Mouse (Mus musculus): Measurements from ENCODE around the gene 1700016D06Rik. TPM values are rescaled to one million over a fixed set of nuclear protein-coding genes. Genes with fewer than 3 reads are reported as not detected.
A peak's percentile ranks its signal among the peaks of the same experiment; 100 is the strongest.

The 1700016D06Rik gene
- total RNA-seq (2021): not detected
- long read RNA-seq, experiment 1: 0 reads
- long read RNA-seq, experiment 2, partial matches to known transcripts: 1 of 2 reads
- long read RNA-seq, experiment 2, other reads (novel, unspliced or antisense): 1 of 2 reads

DNA sequence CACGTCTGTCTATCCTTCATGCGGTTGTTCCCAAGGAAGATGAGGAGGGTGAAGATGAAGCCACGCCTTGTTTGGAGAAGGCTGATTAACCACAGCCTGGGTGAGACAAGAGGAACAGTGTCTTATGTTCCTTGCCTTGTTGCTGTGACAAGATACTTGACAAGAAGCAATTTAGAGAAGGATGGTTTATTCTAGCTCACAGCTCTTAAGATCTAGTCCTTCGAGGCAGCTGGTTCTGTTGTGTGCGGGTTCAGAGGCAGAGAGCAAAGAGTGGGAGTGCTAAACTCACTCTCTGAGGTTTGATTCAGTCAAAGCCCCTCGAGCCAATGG lies at the start of gene 1700016D06Rik:
Gene 1700016D06Rik (minus strand): TSS at position 31 of the 330 bp plus-strand sequence.
- DNase-seq: no peak

DNA sequence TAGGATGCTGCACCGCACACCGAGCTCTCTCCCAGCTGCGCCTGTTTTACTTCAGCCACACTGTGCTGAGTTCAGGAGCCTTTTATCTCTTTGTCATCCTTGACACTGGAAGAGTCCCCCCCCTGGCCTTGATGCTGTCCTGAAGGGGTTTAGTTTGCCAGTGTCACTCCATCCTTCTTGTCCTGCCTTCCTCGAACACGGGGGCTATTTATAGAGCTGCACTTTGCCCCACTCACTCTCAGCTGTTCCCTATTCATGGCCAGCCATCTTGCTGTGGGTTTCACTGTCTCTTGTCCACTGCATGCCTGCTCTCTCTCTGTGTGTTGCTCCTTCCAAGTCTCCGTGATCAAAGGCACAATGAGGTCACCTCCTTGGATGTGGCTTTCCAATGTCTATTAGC lies 48.6 kb upstream of the 1700016D06Rik start:
- DNase-seq: no peak

DNA sequence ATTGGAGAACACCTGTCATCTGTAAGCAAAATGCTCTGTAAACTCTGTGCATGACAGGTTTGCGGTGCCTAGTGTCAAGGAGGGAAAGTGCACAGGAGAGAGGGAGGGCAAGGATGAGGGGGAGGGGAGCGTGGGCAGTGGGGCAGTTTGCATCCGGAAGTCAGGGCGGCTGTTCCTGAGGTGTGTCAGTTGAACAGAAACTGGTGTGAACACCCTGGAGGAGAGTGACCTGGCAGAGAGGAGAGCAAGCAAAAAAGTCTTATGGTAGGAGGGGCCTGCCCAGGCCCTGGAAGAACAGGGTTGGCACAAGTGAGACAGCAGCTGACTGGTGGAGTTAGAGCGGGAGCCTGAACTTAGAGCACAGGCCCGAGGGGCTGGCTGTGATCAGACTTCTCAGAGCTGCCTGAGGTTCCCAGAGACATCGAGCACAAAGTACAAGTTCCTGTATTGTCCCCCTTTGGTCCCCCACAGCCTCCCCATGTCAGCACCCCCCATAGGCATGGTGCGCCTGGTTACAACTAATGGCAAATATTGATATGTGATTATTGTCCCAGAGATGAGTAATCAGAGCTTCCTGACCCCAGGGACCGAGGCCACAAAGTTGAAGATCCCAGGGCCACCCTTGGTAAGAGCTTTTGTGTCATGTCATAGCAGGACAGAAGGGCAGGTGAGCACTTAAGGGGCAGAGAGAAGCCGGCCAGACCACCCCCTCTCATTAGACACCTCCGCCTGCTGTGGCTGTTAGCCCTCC lies 46.2 kb upstream of the 1700016D06Rik start:
- DNase-seq: no peak

DNA sequence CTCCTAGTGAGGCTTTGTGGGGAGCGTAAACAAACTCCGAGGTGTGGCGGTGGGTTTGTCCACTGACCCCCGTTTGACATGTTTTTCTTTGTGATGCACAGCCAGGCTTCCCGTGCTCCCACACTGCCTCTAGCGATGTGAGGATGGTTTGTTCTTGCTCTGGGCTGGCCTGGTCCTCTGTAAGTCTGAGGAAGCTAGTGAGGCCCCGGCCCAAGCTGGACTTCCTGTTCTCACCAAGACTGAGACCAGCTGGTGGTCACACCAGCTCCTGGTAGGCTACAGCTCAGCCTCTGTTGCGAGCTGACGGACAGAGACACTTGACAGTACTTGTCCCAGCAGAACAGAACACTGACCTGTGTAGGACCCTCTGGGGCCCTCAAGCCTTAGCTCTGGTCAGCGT lies 42.7 kb upstream of the 1700016D06Rik start:
- DNase-seq: no peak

DNA sequence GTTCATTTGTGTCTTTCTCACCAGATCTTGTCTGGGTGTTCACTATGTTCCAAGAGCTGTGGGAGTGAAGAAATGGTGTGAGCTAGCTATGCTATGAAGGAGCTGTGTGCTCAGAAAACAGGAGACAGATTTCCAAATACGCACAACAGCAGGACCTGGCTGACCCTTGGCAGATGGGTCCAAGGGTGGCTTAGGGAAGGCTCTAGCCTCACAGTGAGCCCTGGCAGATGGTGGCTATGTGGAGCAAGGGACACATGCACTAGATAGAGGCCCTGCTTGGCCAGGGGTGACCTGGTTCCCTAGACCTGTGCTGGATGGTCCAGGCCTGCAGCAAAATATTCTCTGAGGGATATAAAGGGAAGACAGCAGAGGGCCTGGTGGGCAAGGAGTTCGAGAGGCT lies 40.0 kb upstream of the 1700016D06Rik start:
- no peak for DNase-seq

DNA sequence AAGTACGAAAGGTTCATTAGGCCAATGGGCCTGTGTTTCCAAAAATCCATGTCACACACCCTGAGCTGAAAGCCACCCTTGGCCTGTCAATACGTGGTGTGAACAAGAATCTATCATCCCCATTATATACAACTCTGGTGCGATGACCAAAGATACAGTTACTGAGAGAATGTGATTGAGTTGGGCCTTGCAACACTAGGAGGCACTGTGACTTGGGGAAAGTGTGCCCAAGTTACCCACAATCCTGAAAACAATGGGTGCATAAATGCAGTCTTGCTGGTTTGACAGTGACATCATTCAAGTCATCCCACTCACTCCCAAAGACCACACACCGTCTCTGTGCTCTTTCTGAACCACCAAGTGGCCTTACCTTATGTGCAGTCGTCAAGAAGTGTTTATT lies 38.2 kb upstream of the 1700016D06Rik start:
- DNase-seq: no peak

DNA sequence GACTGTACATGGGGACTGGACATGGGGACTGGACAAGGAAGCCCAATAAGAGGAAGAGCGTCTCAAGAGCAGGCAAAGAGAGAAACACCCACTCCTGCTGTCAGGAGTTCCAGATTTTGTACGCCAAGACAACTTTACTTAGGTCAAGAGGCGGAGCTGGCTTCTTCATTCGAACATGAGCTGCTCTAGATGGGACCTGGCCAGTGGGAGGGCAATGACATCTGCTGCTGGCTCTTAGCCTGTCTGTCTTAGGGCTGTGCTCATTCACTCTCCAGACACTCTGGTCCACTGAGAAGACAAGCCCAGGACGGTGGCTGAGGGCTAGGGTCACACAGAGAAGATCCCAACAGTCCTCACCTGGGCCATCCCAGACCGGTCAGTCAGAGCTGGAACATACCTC lies 36.2 kb upstream of the 1700016D06Rik start:
- DNase-seq: peak; percentile 73

DNA sequence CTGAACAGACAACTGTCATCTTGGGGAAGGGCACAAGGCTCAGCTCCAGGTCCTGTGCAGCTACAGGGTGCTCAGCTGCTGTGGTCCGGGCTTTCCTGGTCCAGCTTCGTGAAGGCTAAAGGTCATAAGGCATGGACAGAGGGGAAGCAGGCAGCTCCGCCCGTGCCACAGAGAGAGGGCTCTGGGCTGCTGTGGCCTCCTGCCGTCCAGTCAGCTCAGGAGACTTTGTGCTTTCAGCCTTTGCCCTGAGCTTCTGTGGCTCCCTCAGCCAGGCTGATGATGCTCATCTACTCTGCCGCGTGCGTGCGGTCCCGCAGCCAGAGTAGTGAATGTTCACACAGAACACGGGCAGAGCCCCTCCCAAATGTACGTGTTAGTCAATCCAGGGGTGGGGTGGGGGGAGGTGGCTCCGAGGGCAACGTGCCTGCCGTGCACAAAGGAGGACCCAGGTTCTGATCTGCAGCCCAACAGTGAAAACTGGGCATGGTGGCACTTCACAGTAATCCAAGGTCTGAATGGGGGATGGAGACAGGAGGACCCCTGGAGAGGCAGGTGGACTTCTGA lies 34.9 kb upstream of the 1700016D06Rik start:
- DNase-seq: no peak

DNA sequence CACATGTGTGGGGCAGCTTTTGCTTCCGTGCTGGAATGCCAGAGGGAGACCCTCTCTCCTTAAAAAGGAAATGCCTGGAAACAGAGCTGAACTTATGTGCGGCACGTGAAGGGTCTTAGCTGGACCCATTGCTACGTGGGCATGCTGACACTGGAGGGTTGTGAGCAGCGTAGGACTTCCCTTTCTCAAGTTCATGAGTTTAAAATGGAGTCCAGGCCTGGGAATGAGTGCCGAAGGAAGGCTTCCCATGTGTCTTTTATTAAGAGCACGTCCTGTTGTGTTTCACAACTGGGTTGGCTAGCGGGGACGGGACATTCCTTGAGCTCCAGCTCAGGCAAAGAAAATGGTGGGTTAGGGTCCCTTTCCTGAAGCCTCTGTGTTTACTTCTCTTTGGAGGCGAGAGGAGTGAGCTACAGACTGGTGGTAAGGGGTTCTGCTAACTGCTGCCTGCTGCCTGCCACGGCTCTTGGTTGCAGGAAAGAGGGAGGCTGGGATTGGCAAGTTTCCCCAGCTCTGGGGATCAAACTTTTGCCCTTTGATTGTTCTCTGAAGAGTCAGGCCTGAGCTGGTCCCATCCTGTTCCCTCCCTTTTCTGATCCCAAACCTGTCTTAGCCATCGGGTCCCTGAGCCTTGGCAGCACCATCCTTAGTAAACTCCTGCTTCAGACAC lies 29.5 kb upstream of the 1700016D06Rik start:
- DNase-seq: no peak

DNA sequence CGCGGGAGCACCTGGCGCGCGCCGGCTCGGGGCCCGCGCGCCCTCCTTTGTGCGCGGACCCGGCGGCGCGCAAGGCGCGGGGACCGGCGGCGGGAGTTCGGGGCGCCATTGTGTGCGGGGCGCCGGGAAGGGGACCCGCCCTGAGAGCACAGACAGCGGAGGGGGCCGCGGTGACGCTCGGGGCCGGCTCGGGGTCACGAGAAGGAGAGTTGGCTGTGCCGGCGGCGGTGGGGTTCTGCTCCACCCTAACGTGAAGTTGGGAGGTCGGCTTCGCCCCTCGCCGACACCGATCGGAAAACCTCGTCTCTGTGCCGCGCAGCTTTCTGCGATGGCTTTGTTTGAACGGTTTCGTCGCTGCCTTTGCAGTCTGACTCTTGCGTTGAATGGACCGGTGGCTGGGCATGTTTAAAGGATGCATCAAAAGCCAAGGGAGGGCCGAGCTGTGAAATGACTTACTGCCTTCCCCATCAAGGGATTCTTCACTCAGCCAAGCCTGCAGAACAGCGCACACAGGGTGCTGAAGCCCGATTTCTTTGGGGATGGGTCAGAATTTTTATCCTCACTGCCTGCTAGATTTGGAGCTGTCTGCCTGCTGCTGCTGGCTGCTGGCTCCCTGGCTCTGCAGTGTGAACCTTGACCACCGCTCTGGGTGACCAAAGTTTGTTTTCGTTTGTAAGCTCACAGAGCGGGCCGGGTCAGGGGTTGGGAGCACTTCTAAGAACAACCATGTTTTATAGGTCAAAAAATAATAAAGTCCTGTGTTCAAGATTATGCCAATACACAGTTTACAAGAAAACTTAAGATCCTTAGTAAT lies 27.8 kb upstream of the 1700016D06Rik start:
- no peak for DNase-seq

DNA sequence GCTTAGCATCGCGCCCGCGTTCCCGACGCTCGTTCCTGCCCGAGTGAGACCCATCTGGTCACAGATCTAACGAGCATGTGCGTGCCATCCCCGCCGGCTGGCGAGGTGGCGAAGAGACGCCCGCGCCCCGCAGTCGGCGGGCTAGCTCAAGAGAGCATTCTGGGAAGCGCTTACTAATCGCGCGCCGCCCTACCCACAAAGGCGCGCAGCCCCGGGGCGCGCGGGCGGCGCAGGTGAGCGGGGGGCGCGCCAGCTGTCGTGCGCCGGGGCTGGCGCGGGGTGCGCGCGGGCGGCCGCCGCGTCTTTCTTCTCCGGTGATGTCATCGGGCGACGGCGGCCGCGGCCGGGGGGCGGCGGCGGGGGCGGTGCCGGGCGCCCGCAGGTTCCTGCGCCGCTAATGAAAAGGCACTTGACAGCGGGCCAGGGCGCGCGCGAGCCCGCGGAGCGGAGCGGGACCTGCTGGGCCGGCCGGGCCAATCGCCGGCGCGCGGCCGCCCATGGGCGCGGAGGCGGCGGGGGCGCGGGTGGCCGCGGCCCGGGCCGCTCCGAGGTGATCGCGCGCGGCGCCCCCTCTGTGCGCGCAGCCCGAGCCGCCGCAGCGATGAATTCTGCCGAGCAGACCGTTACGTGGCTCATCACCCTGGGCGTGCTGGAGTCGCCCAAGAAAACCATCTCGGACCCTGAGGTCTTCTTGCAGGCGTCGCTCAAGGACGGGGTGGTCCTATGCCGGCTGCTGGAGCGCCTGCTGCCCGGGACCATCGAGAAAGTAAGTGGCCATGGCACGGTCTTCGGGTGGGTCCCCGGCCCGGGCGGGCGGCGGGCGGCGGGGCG lies 27.0 kb upstream of the 1700016D06Rik start, which contains the start of gene Arhgef7:
Gene Arhgef7 (plus strand): TSS at position 71 of the 831 bp plus-strand sequence.
- DNase-seq: peak; percentile 55

DNA sequence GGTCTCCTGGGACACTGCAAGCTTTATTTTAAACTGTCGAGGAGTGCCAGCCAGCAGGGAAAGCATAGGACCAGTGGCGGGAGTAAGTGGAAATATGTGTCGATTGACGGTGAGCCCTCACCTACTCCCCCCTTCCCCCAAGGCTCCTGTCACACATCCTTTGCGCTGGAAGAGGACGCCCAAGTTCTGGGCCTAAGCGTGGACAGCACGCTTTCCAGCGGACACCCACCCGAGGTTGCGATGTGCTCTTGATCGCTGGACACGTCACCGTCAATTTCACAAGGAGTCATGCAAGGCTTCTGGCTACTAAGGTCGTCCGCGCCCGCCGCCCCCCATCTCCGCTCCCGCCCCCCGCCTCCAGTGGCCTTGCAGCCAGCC lies 26.4 kb upstream of the 1700016D06Rik start:
- no peak for DNase-seq

DNA sequence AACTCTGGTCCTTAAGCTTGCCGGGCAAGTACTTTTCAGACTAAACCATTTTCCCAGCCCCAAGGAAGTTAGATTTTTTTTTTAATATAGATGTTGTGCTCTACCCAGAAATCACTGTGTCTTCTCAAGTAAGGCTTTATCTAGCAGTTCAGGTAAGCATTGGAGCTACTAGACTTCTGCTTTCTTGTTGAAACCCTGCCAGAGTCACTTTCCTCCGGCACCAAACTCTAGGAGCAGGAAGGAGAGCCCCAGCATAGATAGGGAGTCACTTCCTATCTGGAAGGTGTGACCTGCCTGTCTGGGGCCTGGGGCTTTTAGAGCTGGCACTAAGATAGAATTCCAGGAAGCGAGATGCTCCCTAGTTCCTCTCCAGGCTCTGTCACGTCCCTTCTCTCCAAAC lies 16.3 kb upstream of the 1700016D06Rik start:
- DNase-seq: no peak

DNA sequence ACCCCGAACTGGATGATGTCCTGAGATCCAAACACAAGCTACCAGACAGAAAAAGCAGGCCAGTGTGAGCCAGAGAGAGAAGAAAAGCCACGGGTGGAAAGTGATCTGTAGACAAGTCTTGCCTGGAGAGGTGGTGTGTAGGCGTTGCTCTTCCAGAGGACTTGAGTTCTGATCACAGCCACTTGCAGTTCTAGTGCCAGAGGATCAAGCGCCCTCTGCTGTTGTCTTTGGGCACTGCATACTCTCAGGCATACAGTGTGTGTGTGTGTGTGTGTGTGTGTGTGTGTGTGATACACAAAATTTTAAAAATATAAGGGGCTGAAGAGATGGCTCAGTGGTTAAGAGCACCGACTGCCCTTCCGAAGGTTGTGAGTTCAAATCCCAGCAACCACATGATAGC lies 11.4 kb upstream of the 1700016D06Rik start:
- no peak for DNase-seq

DNA sequence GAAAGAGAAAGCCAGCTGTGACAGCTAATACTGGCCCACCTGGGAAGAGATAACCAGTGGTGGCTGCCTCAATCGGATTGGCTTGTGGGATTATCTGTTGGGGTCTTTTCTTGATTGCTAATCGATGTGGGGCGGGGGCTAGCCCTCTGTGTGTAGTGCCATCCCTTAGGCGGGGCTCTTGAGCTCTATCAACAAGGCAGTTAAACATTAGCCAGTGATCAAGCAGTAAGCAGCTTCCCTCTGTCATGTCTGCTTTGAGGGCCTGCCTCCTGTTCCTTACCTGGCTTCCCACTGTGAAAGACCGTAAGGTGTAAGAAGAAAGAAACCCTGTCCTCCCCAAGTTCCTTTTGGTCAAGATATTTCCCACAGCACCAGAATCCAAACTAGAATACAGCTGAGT lies 9.6 kb upstream of the 1700016D06Rik start:
- no peak for DNase-seq

DNA sequence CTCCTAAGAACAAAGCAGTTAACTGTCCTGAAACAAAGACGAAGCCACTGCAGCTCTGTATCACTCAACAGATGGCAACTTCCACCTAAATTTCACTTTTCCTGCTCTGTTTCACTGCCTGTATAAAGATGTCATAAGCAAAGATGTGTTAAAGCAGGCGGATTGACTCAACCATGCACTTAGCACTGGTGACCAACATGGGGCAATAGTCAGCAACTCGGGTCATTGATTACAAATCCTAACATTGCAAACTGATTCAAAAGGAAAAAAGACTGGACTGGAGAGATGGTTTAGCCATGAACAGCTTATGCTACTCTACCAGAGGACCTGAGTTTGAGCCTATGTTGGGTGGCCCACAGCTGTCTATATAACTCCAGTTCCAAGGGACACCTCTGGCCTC lies 8.7 kb upstream of the 1700016D06Rik start:
- DNase-seq: no peak

DNA sequence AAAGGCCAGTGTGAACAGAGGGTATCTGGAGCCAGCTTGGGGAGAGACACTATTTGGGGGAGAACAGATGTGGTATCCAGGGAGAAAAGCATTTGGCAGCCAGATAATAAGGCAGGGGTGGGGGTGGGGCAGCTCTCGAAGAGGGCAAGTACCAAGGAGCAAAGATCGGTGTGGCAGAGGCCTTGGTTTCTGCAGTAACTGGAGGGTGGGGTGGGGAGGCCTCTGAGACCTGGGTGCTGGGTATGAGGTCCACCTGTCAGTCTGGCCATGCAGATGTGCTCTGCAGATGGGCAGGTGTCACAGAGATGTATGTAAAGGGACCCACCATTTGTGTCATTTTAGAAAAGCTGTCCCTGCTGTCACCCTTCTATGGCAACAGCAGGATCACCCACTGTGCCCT lies 8.0 kb upstream of the 1700016D06Rik start:
- no peak for DNase-seq

DNA sequence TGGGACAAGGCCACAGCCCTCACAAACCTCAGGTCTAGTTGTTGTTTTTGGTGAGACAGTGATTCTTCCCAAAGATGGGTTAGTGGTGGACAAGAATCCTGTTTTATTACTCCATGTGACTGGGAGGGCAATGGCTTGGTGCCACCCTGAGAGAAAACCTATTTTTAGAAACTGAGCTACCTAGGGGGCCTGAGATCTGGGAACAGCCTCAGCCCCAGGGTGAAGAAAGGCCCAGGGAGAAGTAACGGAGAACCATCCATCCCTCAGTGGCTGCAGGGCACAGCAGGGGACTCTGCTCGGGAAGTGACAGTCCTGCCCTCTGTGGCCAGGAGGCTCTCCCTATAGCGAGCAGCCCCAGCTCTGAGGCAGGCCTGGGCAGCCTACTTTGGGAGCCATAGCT lies 6.8 kb upstream of the 1700016D06Rik start:
- DNase-seq: no peak

DNA sequence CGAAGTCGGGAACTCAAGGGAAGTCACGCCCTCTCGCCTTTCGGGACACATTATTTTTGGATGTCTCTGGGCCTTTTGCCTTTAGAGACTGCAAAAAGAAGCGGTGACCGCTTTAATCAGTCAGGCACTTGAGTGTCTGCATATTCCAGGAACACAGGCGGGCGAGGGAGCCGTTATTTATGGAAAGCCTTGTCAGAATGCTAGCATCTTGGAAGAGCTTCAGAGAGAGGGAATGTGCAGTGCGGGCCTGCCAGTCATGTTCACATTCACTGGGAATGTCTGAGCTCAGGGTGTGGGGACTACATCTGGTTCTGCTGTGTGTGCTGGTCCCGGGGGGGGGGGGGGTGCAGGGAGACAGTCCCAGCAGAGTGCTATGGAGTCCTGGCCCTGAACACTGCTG lies 5.0 kb upstream of the 1700016D06Rik start:
- peak; percentile 67 for DNase-seq

DNA sequence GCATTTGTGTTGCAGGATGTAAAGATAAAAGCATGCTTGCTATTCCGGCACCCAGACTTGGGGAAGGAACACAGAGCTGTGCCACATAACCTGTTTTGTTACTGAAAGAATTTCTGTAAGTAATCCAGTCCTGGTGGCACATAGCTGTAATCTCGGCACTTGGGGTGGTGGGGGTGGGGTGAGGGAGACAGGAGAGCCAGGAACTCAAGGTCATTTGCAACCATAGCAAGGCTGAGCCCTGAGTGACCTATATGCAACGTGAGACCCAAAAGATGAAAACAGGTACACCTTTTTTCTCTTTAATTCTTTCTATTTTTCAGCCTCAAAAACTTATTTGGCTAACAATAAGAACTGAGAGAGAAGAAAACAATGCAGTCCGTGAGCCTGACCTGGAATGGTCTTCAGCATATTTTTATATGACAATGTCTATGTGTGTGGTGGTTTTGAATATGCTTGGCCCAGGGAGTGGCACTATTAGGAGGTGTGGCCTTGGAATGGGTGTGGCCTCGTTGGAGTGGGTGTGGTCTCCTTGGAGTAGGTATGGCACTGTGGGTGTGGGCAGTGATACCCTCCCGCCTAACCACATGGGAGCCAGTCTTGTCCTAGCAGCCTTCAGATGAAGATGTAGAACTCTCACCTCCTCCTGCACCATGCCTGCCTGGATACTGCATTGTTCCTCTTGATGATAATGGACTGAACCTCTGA lies 4.0 kb upstream of the 1700016D06Rik start:
- DNase-seq: no peak

DNA sequence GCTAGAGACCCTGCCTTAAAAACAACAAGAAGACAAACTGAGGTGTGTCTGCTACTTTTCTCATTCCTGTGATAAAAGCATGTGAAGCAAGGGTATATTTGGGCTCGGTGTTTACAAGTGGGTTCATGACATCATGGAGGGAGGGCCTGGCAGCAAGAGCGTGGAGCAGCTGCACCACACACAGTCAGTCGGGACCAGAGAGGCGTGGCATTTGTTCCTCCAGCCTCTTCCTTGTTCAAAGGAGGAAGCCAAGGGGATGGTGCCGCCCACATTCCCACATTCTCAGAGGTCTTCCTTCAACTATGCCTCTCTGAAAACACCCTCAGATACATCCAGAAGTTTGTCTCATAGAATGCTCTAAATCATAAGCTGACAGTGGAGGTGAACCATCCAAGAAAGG lies 2.9 kb upstream of the 1700016D06Rik start:
- DNase-seq: no peak

Data from gastrocnemius, postnatal 25 days (tissue).